Mouse (Mus musculus) heart, embryonic 16.5 days (tissue): ENCODE results near the gene Gm20431. TPM values are rescaled to one million over a fixed set of nuclear protein-coding genes. Genes with fewer than 3 reads are reported as not detected.
A peak's percentile ranks its signal among the peaks of the same experiment; 100 is the strongest.

Source experiments
- ATAC-seq: fragments of 200-750 bp; cut with Nextera tagmentation; replicated peaks from 2 replicates; pipeline ENCODE4 v1.8.0; 2017; ENCODE audit warnings: moderate number of reproducible peaks; ENCODE audit not compliant: insufficient read depth, low FRiP score; ENCODE audit errors: extremely low read depth
- H3K27ac ChIP-seq: fragments of 300-500 bp; sonication (generic); 2 replicates; pipeline ENCODE4 v1.5.1; 2014; ENCODE audit warnings: mild to moderate bottlenecking, low read length, control low read depth, moderate library complexity
- H3K27me3 ChIP-seq: fragments of 300-500 bp; sonication (generic); 2 replicates; pipeline ENCODE4 v1.6.1; 2014; ENCODE audit warnings: low read length, mixed read lengths; ENCODE audit not compliant: control insufficient read depth, insufficient read depth
- H3K36me3 ChIP-seq: fragments of 300-500 bp; sonication (generic); 2 replicates; pipeline ENCODE4 v1.6.1; 2014; ENCODE audit not compliant: control insufficient read depth, insufficient read depth
- H3K4me1 ChIP-seq: fragments of 300-500 bp; sonication (generic); 2 replicates; pipeline ENCODE4 v1.6.1; 2014; ENCODE audit warnings: low read length, mixed read lengths; ENCODE audit not compliant: control insufficient read depth, insufficient read depth
- H3K4me2 ChIP-seq: fragments of 300-500 bp; sonication (generic); 2 replicates; pipeline ENCODE4 v1.6.1; 2014; ENCODE audit warnings: low read depth, mild to moderate bottlenecking, control low read depth, low read length
- H3K4me3 ChIP-seq: fragments of 300-500 bp; sonication (generic); 2 replicates; pipeline ENCODE4 v1.5.1; 2014; ENCODE audit warnings: mild to moderate bottlenecking, control low read depth, low read length
- H3K9ac ChIP-seq: fragments of 300-500 bp; sonication (generic); 2 replicates; pipeline ENCODE4 v1.6.1; 2014; ENCODE audit warnings: low read length, control low read depth
- H3K9me3 ChIP-seq: fragments of 300-500 bp; sonication (generic); replicated peaks from 2 replicates; pipeline ENCODE4 v1.6.1; 2016; ENCODE audit warnings: low read length; ENCODE audit not compliant: control insufficient read depth
- WGBS: fragments of 180-500 bp; shearing (Covaris S2); extraction: QIAGEN DNeasy Blood & Tissue Kit; methylation state at CpG from one replicate; pipeline ENCODE4 v1.1.7; 2014; 5-methylcytosine and 5-hydroxymethylcytosine counted together
- polyA plus RNA-seq: library from polyadenylated mRNA; unstranded; fragments of >200 nt; fragmentation: Nextera tagmentation; extraction: Ambion mirVana; gene quantifications from 2 replicates; pipeline ENCODE4 v1.2.1, GENCODE M21; 2015

Gene Gm20431
- polyA plus RNA-seq, 1 experiment from 2014 or later, result 3.0 TPM

GRCm38 (mm10) chr2:167669398-167669797, 8.1 kb upstream of the Gm20431 start:
- Histone ChIP-seq H3K27ac (no peak overlapping the region), H3K9me3 (no peaks in the 10 kb centered on the region), H3K4me2 (no peak overlapping the region), H3K4me1 (peaks cover 3% of the 10 kb centered on the region; the same call in 1 of the 2 replicates), H3K9ac (no peak overlapping the region), H3K4me3 (no peak overlapping the region), H3K27me3 (no peaks in the 10 kb centered on the region; the same call in 1 of the 2 replicates), H3K36me3 (no peaks in the 10 kb centered on the region)
- no peak for ATAC-seq
- 55% methylated on average over 4 of the region's 4 CpGs for WGBS

DNA sequence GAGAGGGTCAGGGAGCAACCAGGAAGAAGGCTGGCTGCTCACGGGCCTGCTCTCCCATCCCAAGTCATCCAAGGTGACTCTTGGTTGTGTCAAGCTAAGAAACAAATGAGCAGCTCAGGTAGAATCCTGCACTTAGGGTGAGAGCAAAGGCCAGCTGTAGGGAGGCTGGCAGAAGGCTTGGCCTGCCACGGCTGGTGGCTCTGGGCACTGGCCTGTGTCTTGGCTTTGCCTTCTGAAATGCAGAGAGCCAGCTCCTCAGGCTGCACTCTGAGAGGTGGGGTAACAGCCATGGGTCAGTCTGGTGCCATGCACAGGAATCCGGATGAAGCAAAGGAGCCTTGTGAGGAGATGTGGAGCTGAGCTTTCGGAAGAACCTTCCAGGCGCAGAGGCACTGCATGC, 7.1 kb upstream of the Gm20431 start:
- H3K9ac ChIP-seq, result no peak overlapping the region
- no peak overlapping the region for H3K4me3 ChIP-seq
- H3K27ac ChIP-seq, result no peak overlapping the region
- no peaks in the 10 kb centered on the region; the same call in 1 of the 2 replicates for H3K27me3 ChIP-seq
- H3K4me2 ChIP-seq, result no peak overlapping the region
- H3K9me3 ChIP-seq, result no peaks in the 10 kb centered on the region
- WGBS, result 83% methylated on average over 5 of the region's 5 CpGs
- no peaks in the 10 kb centered on the region for H3K36me3 ChIP-seq
- peaks cover 3% of the 10 kb centered on the region; the same call in 1 of the 2 replicates for H3K4me1 ChIP-seq
- ATAC-seq, result no peak

DNA sequence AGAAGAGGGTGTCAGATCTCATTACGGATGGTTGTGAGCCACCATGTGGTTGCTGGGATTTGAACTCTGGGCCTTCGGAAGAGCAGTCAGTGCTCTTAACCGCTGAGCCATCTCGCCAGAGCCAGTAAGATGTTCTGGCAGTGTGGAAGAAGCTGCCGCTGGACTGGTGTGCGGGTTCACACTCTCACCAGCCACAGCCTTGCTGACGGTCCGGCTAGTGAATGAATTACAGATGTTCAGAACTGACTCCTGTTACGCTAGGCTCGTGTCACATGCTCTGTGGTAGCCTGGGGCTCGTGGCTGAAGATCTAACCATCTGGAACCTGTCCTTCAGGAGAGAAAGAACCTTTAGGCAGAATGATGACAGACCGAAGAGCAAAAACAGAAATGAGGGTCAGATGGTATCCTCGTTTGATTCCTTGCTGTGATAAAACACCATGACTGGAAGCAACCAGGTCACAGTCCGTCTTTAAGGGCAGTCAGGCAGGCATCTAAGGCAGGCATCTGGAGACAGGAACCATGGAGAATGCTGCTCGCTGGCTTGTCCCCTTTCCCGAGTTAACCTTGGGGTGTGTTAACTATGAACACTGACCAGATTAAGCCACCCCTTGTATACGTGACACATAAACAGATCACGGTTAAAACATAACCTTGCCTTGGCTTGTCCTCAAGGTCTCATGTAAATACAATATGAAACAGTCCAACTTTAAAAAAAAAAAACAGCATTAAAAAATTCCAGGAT, 4.8 kb upstream of the Gm20431 start:
- ATAC-seq, result no peak
- Histone ChIP-seq H3K27ac (no peak overlapping the region), H3K4me2 (no peak overlapping the region), H3K4me1 (peaks cover 4% of the 10 kb centered on the region; the same call in 1 of the 2 replicates), H3K9me3 (no peaks in the 10 kb centered on the region), H3K4me3 (no peak overlapping the region), H3K9ac (no peak overlapping the region), H3K36me3 (no peaks in the 10 kb centered on the region), H3K27me3 (no peaks in the 10 kb centered on the region; the same call in 1 of the 2 replicates)
- 82% methylated on average over 18 of the region's 18 CpGs for WGBS

- Histone ChIP-seq H3K4me3 (no peak overlapping the region), H3K27ac (no peak overlapping the region), H3K4me1 (peaks cover 25% of the 10 kb centered on the region), H3K9me3 (no peaks in the 10 kb centered on the region), H3K36me3 (no peaks in the 10 kb centered on the region), H3K27me3 (no peaks in the 10 kb centered on the region; the same call in 1 of the 2 replicates), H3K4me2 (no peak overlapping the region), H3K9ac (no peak overlapping the region)
- ATAC-seq, result no peak
- WGBS, result 50% methylated on average over 6 of the region's 6 CpGs
Measured at GRCm38 (mm10) chr2:167662713-167663112, 1.4 kb upstream of the Gm20431 start.

- Histone ChIP-seq H3K27me3 (no peaks in the 10 kb centered on the region), H3K27ac (peak overlapping the region; percentile 58), H3K4me2 (peak overlapping the region; percentile 98), H3K4me3 (peak overlapping the region; percentile 84), H3K9me3 (no peaks in the 10 kb centered on the region), H3K4me1 (peaks cover 25% of the 10 kb centered on the region), H3K36me3 (no peaks in the 10 kb centered on the region), H3K9ac (peak overlapping the region; percentile 90)
- WGBS, result 3% methylated on average over 12 of the region's 12 CpGs
- no peak for ATAC-seq
Measured at GRCm38 (mm10) chr2:167660611-167660971, 705 bp downstream of the Gm20431 start.

DNA sequence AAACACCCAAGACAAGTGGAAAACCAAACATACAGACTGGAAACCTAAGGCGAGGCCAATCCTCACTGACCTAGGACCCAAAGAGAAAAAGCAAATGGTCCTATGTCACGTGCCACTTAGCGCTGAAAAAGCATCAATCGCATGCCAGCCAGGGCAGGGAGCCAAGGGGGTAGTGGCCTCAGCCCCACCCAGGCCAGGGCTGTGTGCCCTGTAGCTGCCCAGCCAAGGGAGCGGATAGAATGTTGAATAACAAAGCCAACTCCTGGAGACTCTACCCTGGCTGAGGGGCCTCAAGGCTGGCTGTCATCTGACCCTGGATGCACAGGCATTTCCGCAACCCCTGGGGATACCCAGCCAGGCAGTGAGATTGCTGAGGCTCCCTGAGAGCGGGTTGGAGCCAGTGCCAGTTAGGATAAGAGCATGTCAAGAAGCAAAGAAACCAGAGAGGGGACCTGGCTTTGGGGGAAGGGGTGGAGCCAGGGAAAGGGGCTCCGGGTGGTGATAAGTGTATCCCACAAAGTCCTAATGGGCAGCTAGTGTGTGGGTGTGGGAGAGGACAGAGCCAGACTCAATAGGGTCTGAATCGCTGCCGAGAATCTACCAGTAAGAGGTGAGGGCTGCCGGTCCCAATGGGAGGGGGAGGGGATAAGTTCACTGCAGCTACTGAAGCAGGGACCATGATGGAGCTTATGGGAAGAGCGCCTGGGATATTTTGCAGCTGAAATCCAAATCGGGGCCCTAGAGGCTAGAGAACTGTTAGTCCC, 1.3 kb downstream of the Gm20431 start:
- peak overlapping the region; percentile 84 for H3K4me3 ChIP-seq
- H3K36me3 ChIP-seq, result no peaks in the 10 kb centered on the region
- H3K27me3 ChIP-seq, result no peaks in the 10 kb centered on the region
- no peaks in the 10 kb centered on the region for H3K9me3 ChIP-seq
- H3K4me1 ChIP-seq, result peaks cover 25% of the 10 kb centered on the region
- ATAC-seq, result 0 out of 2 replicates have a peak, but pooled peaks have one; percentile 6
- peak overlapping the region; percentile 58 for H3K27ac ChIP-seq
- H3K4me2 ChIP-seq, result peak overlapping the region; percentile 98
- 21% methylated on average over 13 of the region's 13 CpGs for WGBS
- H3K9ac ChIP-seq, result peak overlapping the region; percentile 90

DNA sequence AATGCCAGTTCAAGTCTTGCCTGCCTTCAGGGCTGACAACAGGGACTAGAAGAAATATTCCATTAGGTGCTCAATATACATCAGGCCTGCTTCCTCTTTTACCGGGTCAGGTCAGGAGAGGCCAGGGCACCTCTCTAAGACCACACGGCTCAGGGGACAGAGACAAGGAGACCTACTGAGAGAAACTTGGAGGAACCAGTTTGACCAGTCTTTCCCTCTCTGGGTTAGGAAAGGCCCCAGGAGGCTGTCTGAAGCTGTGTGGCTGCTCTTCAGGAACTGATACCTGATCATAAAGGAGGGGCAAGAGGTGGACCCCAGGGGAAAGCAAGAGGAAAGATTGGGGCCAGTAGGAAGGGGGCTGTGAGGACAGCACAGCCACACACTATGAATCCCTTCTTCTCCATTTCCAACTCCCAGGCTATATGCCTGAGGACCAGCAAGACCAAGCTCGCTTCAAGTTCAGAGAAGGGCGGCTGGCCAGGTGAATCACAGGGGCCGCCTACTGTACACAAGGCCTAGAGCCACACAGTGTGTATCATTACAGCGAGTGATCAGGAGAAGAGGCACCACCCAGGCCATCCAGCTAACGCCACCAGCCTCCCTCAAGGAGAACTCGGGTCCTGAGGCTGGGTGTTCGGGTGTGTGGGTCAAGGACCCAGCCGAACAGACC, 2.0 kb downstream of the Gm20431 start:
- H3K36me3 ChIP-seq, result no peaks in the 10 kb centered on the region
- 67% methylated on average over 10 of the region's 10 CpGs for WGBS
- peaks cover 25% of the 10 kb centered on the region for H3K4me1 ChIP-seq
- H3K9ac ChIP-seq, result peak overlapping the region; percentile 0; the same call in 1 of the 2 replicates
- no peak overlapping the region for H3K4me3 ChIP-seq
- peak overlapping the region; percentile 98 for H3K4me2 ChIP-seq
- H3K9me3 ChIP-seq, result no peaks in the 10 kb centered on the region
- H3K27me3 ChIP-seq, result no peaks in the 10 kb centered on the region
- no peak for ATAC-seq
- H3K27ac ChIP-seq, result 0 out of 2 replicates have a peak overlapping the region, but pooled peaks have one; percentile 0

DNA sequence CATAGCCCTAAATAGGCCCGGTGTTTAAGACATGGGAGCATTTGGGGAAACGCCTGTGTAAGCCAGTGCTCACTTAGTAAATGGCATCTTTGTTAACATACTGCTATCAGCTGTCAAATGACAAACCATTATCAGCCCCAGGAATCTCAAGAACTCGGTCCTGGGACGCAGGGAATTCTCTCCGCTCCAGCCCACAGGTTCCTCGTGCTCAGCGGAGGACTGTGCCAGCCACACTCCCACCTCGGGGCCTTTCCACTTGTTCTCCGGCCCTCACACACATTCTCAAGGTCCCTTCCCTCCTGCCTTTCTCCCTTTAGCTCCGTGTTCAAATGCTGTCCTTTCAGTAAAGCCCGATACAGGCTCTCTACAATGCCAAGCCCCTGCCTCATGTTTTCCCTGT, 2.6 kb downstream of the Gm20431 start:
- H3K27me3 ChIP-seq, result no peaks in the 10 kb centered on the region
- H3K4me1 ChIP-seq, result peaks cover 25% of the 10 kb centered on the region
- no peaks in the 10 kb centered on the region for H3K9me3 ChIP-seq
- H3K27ac ChIP-seq, result no peak overlapping the region
- 39% methylated on average over 11 of the region's 11 CpGs for WGBS
- H3K4me2 ChIP-seq, result no peak overlapping the region
- no peaks in the 10 kb centered on the region for H3K36me3 ChIP-seq
- ATAC-seq, result no peak
- no peak overlapping the region for H3K4me3 ChIP-seq
- peak overlapping the region; percentile 0; the same call in 1 of the 2 replicates for H3K9ac ChIP-seq
